In the genomic region with DNA sequence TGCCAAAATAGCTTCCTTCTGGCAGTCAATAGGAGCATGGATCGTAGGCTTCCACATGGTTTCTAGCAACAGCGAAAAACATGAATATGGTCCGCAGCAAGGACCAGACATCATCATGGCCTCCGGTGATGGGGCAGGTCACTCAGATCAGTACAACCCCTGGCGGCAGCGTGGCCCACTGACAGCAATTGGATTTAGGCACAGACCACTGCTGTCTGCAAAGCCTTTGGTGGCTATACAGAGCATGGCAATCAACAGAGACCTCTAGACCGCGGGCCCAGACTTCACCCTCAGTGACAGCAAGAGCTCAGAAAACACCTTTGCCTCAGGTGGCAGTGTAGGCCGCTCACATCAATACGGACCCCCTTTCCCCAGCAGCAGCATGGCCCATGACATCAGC, we compare ENCODE assay signal across 21 mouse cellular contexts.
DNase-seq lines count a peak whose midpoint lies in the region; ATAC-seq lines count a peak whose summit lies in the region.
"Had no signal": no experiment of that assay in that cellular context is flagged by ENCODE, and none has a peak within 500 bp of the region (broad histone marks: within the 10 kb centered on the region; RNA-seq: fewer than 3 reads in every experiment).

No protein-coding gene starts in this region.

- no peak for DNase-seq in forebrain, embryonic 14.5 days (ENCODE audit: low spot score)
- DNase-seq in midbrain, embryonic 14.5 days = no peak
- DNase-seq: adrenal gland, adult 2 months; adrenal gland, postnatal 10 days; adrenal gland, postnatal 25 days; cerebellum, adult 11 months; cerebellum, adult 18-20 months; cerebellum, adult 8-10 months; cerebellum, adult 9-11 months; cerebellum, postnatal 14 days; cerebellum, postnatal 36 days; embryo, embryonic 11 days had no signal

- H3K36me3 ChIP-seq in forebrain, embryonic 15.5 days = no peaks in the 10 kb centered on the region
- no peaks in the 10 kb centered on the region for H3K36me3 ChIP-seq in forebrain, embryonic 14.5 days (ENCODE audit: control insufficient read depth, insufficient read depth, low read length)
- no peaks in the 10 kb centered on the region for H3K36me3 ChIP-seq in megakaryocyte, embryonic 14.5 days (replicated peaks; ENCODE audit: low read length)
- no peaks in the 10 kb centered on the region for H3K36me3 ChIP-seq in midbrain, embryonic 14.5 days (ENCODE audit: control insufficient read depth, insufficient read depth, low read length)
- no peaks in the 10 kb centered on the region for H3K36me3 ChIP-seq in midbrain, embryonic 13.5 days
- H3K36me3 ChIP-seq: embryonic facial prominence, embryonic 12.5 days; forebrain, embryonic 10.5 days; forebrain, embryonic 12.5 days had no signal

- H3K4me2 ChIP-seq in forebrain, embryonic 15.5 days (replicated peaks) = no peak overlapping the region
- H3K4me2 ChIP-seq in forebrain, embryonic 14.5 days (ENCODE audit: low read length) = no peak overlapping the region
- H3K4me2 ChIP-seq in midbrain, embryonic 14.5 days (ENCODE audit: low read length) = no peak overlapping the region
- no peak overlapping the region for H3K4me2 ChIP-seq in midbrain, embryonic 13.5 days (replicated peaks)
- H3K4me2 ChIP-seq: embryonic facial prominence, embryonic 12.5 days; forebrain, embryonic 12.5 days had no signal

- H3K9me3 ChIP-seq in forebrain, embryonic 15.5 days = no peaks in the 10 kb centered on the region
- H3K9me3 ChIP-seq in forebrain, embryonic 14.5 days (replicated peaks; ENCODE audit: control insufficient read depth, low read length) = no peaks in the 10 kb centered on the region
- H3K9me3 ChIP-seq in megakaryocyte, embryonic 14.5 days = peaks cover 22% of the 10 kb centered on the region
- H3K9me3 ChIP-seq in midbrain, embryonic 14.5 days (ENCODE audit: control insufficient read depth, low read length) = no peaks in the 10 kb centered on the region
- no peaks in the 10 kb centered on the region for H3K9me3 ChIP-seq in midbrain, embryonic 13.5 days
- H3K9me3 ChIP-seq: embryonic facial prominence, embryonic 12.5 days; forebrain, embryonic 10.5 days; forebrain, embryonic 12.5 days had no signal

- no peak overlapping the region for H3K9ac ChIP-seq in forebrain, embryonic 15.5 days (replicated peaks)
- no peak overlapping the region for H3K9ac ChIP-seq in forebrain, embryonic 14.5 days (ENCODE audit: low read length)
- H3K9ac ChIP-seq in midbrain, embryonic 14.5 days (replicated peaks; ENCODE audit: low read length) = no peak overlapping the region
- no peak overlapping the region for H3K9ac ChIP-seq in midbrain, embryonic 13.5 days (replicated peaks)
- H3K9ac ChIP-seq: embryonic facial prominence, embryonic 12.5 days; forebrain, embryonic 12.5 days had no signal

- H3K4me3 ChIP-seq in forebrain, embryonic 15.5 days = no peak overlapping the region
- H3K4me3 ChIP-seq in forebrain, embryonic 14.5 days (ENCODE audit: low read depth, low read length) = no peak overlapping the region
- H3K4me3 ChIP-seq in megakaryocyte, embryonic 14.5 days (replicated peaks) = peak overlapping the region; percentile 7
- H3K4me3 ChIP-seq in midbrain, embryonic 14.5 days (replicated peaks; ENCODE audit: low read depth, low read length) = no peak overlapping the region
- H3K4me3 ChIP-seq in midbrain, embryonic 13.5 days (replicated peaks) = no peak overlapping the region
- H3K4me3 ChIP-seq: embryonic facial prominence, embryonic 12.5 days; erythroblast, embryonic 14.5 days; forebrain, embryonic 10.5 days; forebrain, embryonic 12.5 days had no signal

- no peak overlapping the region for H3K27ac ChIP-seq in forebrain, embryonic 15.5 days (replicated peaks)
- no peak overlapping the region for H3K27ac ChIP-seq in forebrain, embryonic 14.5 days (ENCODE audit: low read depth, low read length)
- H3K27ac ChIP-seq in midbrain, embryonic 14.5 days (replicated peaks; ENCODE audit: low read depth, low read length) = no peak overlapping the region
- H3K27ac ChIP-seq in midbrain, embryonic 13.5 days = no peak overlapping the region
- H3K27ac ChIP-seq: embryonic facial prominence, embryonic 12.5 days; forebrain, embryonic 10.5 days; forebrain, embryonic 12.5 days had no signal

- 96% methylated on average over 10 of the region's 10 CpGs for WGBS in forebrain, embryonic 15.5 days
- 95% methylated on average over 10 of the region's 10 CpGs for WGBS in forebrain, embryonic 14.5 days
- 95% methylated on average over 10 of the region's 10 CpGs for WGBS in midbrain, embryonic 14.5 days
- WGBS in midbrain, embryonic 13.5 days = 94% methylated on average over 10 of the region's 10 CpGs

- no peaks in the 10 kb centered on the region for H3K27me3 ChIP-seq in forebrain, embryonic 15.5 days
- no peaks in the 10 kb centered on the region for H3K27me3 ChIP-seq in forebrain, embryonic 14.5 days (replicated peaks; ENCODE audit: control insufficient read depth, insufficient read depth, low read length)
- no peaks in the 10 kb centered on the region for H3K27me3 ChIP-seq in megakaryocyte, embryonic 14.5 days (replicated peaks)
- H3K27me3 ChIP-seq in midbrain, embryonic 14.5 days (ENCODE audit: control insufficient read depth, insufficient read depth, low read length) = no peaks in the 10 kb centered on the region
- H3K27me3 ChIP-seq in midbrain, embryonic 13.5 days = no peaks in the 10 kb centered on the region
- H3K27me3 ChIP-seq: embryonic facial prominence, embryonic 12.5 days; forebrain, embryonic 12.5 days had no signal

- ATAC-seq in forebrain, embryonic 15.5 days (replicated peaks) = 0 out of 2 replicates have a peak, but pooled peaks have one; percentile 16
- no peak for ATAC-seq in forebrain, embryonic 14.5 days
- ATAC-seq in megakaryocyte, adult 5-6 weeks (ENCODE audit: poor library complexity, severe bottlenecking) = no peak
- peak; percentile 24; the same call in 1 of the 2 replicates for ATAC-seq in midbrain, embryonic 14.5 days (ENCODE audit: low FRiP score, low TSS enrichment)
- ATAC-seq in midbrain, embryonic 13.5 days = no peak
- ATAC-seq: forebrain, embryonic 16.5 days had no signal

- no peaks in the 10 kb centered on the region for H3K4me1 ChIP-seq in forebrain, embryonic 15.5 days
- no peaks in the 10 kb centered on the region for H3K4me1 ChIP-seq in forebrain, embryonic 14.5 days (ENCODE audit: control insufficient read depth, insufficient read depth, low read length)
- H3K4me1 ChIP-seq in megakaryocyte, embryonic 14.5 days = no peaks in the 10 kb centered on the region
- no peaks in the 10 kb centered on the region for H3K4me1 ChIP-seq in midbrain, embryonic 14.5 days (ENCODE audit: control insufficient read depth, insufficient read depth, low read length)
- no peaks in the 10 kb centered on the region for H3K4me1 ChIP-seq in midbrain, embryonic 13.5 days (replicated peaks)
- H3K4me1 ChIP-seq: embryonic facial prominence, embryonic 12.5 days; forebrain, embryonic 10.5 days; forebrain, embryonic 12.5 days had no signal

Comparison
In these comparisons a context has a peak if more than half of its experiments do, and no peak if none do; other contexts are left out.
1. ATAC-seq: peak in forebrain, embryonic 15.5 days (single experiment) and midbrain, embryonic 14.5 days (single experiment); none in forebrain, embryonic 14.5 days (single experiment), megakaryocyte, adult 5-6 weeks (single experiment) and midbrain, embryonic 13.5 days (single experiment).